Mouse (Mus musculus): ENCODE results near the gene Pkm. TPM values are rescaled to one million over a fixed set of nuclear protein-coding genes. Genes with fewer than 3 reads are reported as not detected.

Pkm gene
- polyA plus RNA-seq, 1 experiment from 2014 or later = 1,134 TPM

GRCm38 (mm10) chr9:59649911-59650310 lies 6.3 kb upstream of the Pkm start:
- Histone ChIP-seq H3K27ac (ENCODE audit: low read length) (no peak overlapping the region), H3K9ac (replicated peaks; ENCODE audit: low read depth, low read length) (no peak overlapping the region), H3K27me3 (ENCODE audit: control insufficient read depth, insufficient read depth, low read length) (no peaks in the 10 kb centered on the region), H3K4me3 (ENCODE audit: low read depth, low read length) (no peak overlapping the region), H3K9me3 (ENCODE audit: control insufficient read depth, low read depth, low read length) (no peaks in the 10 kb centered on the region), H3K4me1 (ENCODE audit: control insufficient read depth, insufficient read depth, low read length) (no peaks in the 10 kb centered on the region), H3K36me3 (ENCODE audit: control insufficient read depth, insufficient read depth, low read length) (peaks cover 28% of the 10 kb centered on the region; the same call in 1 of the 2 replicates), H3K4me2 (replicated peaks; ENCODE audit: low read depth, low read length) (no peak overlapping the region)
- ATAC-seq (ENCODE audit: insufficient number of reproducible peaks, insufficient read depth, low FRiP score, low read depth) = no peak
- 97% methylated on average over 4 of the region's 4 CpGs for WGBS

GRCm38 (mm10) chr9:59653371-59653770 lies 2.8 kb upstream of the Pkm start:
- no peak overlapping the region for H3K4me3 ChIP-seq (ENCODE audit: low read depth, low read length)
- no peaks in the 10 kb centered on the region for H3K9me3 ChIP-seq (ENCODE audit: control insufficient read depth, low read depth, low read length)
- no peak overlapping the region for H3K4me2 ChIP-seq (replicated peaks; ENCODE audit: low read depth, low read length)
- 22% methylated on average over 3 of the region's 3 CpGs for WGBS
- H3K4me1 ChIP-seq (ENCODE audit: control insufficient read depth, insufficient read depth, low read length) = peaks cover 5% of the 10 kb centered on the region; the same call in 1 of the 2 replicates
- peaks cover 25% of the 10 kb centered on the region; the same call in 1 of the 2 replicates for H3K36me3 ChIP-seq (ENCODE audit: control insufficient read depth, insufficient read depth, low read length)
- ATAC-seq (ENCODE audit: insufficient number of reproducible peaks, insufficient read depth, low FRiP score, low read depth) = no peak
- no peaks in the 10 kb centered on the region for H3K27me3 ChIP-seq (ENCODE audit: control insufficient read depth, insufficient read depth, low read length)
- H3K27ac ChIP-seq (ENCODE audit: low read length) = no peak overlapping the region
- H3K9ac ChIP-seq (replicated peaks; ENCODE audit: low read depth, low read length) = no peak overlapping the region

DNA sequence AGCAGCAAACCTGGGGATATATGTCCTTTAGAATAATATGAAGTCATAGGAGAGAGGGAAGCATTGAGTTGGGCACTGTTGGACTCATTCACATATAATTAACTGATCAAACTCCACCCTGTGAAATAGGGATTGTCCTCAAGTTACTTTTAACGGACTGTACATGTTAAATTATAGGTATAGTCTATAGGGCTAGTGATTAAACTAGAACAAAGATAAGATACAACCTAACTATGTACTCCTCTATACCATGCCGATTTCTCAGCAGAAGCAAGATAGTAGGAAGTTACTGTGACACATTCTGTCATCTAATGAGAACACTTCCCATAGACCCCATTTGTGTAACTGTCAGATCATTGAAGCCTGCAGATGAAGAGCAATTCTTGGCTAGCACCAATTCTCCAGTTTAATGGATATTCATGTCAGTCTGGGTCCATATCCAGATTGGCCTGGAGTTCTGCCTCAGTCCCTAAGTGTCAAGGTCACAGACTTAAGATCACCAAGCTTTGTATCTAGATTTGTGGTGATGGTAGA lies 1.7 kb upstream of the Pkm start:
- no peak overlapping the region for H3K27ac ChIP-seq (ENCODE audit: low read length)
- no peak for ATAC-seq (ENCODE audit: insufficient number of reproducible peaks, insufficient read depth, low FRiP score, low read depth)
- H3K27me3 ChIP-seq (ENCODE audit: control insufficient read depth, insufficient read depth, low read length) = no peaks in the 10 kb centered on the region
- 86% methylated on average over 2 of the region's 2 CpGs for WGBS
- no peaks in the 10 kb centered on the region for H3K9me3 ChIP-seq (ENCODE audit: control insufficient read depth, low read depth, low read length)
- no peak overlapping the region for H3K4me2 ChIP-seq (replicated peaks; ENCODE audit: low read depth, low read length)
- peaks cover 13% of the 10 kb centered on the region; the same call in 1 of the 2 replicates for H3K36me3 ChIP-seq (ENCODE audit: control insufficient read depth, insufficient read depth, low read length)
- H3K4me3 ChIP-seq (ENCODE audit: low read depth, low read length) = no peak overlapping the region
- H3K9ac ChIP-seq (replicated peaks; ENCODE audit: low read depth, low read length) = no peak overlapping the region
- peaks cover 12% of the 10 kb centered on the region; the same call in 1 of the 2 replicates for H3K4me1 ChIP-seq (ENCODE audit: control insufficient read depth, insufficient read depth, low read length)

GRCm38 (mm10) chr9:59656635-59657617 lies 758 bp downstream of the Pkm start:
- H3K4me3 ChIP-seq (ENCODE audit: low read depth, low read length) = peak overlapping the region; percentile 79
- ATAC-seq (ENCODE audit: insufficient number of reproducible peaks, insufficient read depth, low FRiP score, low read depth) = peak; percentile 11; the same call in 1 of the 2 replicates
- peak overlapping the region; percentile 97 for H3K27ac ChIP-seq (ENCODE audit: low read length)
- peak overlapping the region; percentile 84 for H3K9ac ChIP-seq (replicated peaks; ENCODE audit: low read depth, low read length)
- H3K36me3 ChIP-seq (ENCODE audit: control insufficient read depth, insufficient read depth, low read length) = peaks cover 15% of the 10 kb centered on the region; the same call in 1 of the 2 replicates
- WGBS = under 1% methylated on average over 65 of the region's 65 CpGs
- no peaks in the 10 kb centered on the region for H3K9me3 ChIP-seq (ENCODE audit: control insufficient read depth, low read depth, low read length)
- no peaks in the 10 kb centered on the region for H3K27me3 ChIP-seq (ENCODE audit: control insufficient read depth, insufficient read depth, low read length)
- H3K4me1 ChIP-seq (ENCODE audit: control insufficient read depth, insufficient read depth, low read length) = peaks cover 33% of the 10 kb centered on the region; the same call in 1 of the 2 replicates
- H3K4me2 ChIP-seq (replicated peaks; ENCODE audit: low read depth, low read length) = peak overlapping the region; percentile 50

GRCm38 (mm10) chr9:59658146-59658545 lies 2.0 kb downstream of the Pkm start:
- Histone ChIP-seq H3K9ac (replicated peaks; ENCODE audit: low read depth, low read length) (peak overlapping the region; percentile 84; the same call in 1 of the 2 replicates), H3K36me3 (ENCODE audit: control insufficient read depth, insufficient read depth, low read length) (peaks cover 22% of the 10 kb centered on the region), H3K27me3 (ENCODE audit: control insufficient read depth, insufficient read depth, low read length) (no peaks in the 10 kb centered on the region), H3K27ac (ENCODE audit: low read length) (peak overlapping the region; percentile 97; the same call in 1 of the 2 replicates), H3K4me3 (ENCODE audit: low read depth, low read length) (peak overlapping the region; percentile 79), H3K4me1 (ENCODE audit: control insufficient read depth, insufficient read depth, low read length) (peaks cover 36% of the 10 kb centered on the region; the same call in 1 of the 2 replicates), H3K4me2 (replicated peaks; ENCODE audit: low read depth, low read length) (peak overlapping the region; percentile 50), H3K9me3 (ENCODE audit: control insufficient read depth, low read depth, low read length) (no peaks in the 10 kb centered on the region)
- 4% methylated on average over 4 of the region's 4 CpGs for WGBS
- ATAC-seq (ENCODE audit: insufficient number of reproducible peaks, insufficient read depth, low FRiP score, low read depth) = no peak

DNA sequence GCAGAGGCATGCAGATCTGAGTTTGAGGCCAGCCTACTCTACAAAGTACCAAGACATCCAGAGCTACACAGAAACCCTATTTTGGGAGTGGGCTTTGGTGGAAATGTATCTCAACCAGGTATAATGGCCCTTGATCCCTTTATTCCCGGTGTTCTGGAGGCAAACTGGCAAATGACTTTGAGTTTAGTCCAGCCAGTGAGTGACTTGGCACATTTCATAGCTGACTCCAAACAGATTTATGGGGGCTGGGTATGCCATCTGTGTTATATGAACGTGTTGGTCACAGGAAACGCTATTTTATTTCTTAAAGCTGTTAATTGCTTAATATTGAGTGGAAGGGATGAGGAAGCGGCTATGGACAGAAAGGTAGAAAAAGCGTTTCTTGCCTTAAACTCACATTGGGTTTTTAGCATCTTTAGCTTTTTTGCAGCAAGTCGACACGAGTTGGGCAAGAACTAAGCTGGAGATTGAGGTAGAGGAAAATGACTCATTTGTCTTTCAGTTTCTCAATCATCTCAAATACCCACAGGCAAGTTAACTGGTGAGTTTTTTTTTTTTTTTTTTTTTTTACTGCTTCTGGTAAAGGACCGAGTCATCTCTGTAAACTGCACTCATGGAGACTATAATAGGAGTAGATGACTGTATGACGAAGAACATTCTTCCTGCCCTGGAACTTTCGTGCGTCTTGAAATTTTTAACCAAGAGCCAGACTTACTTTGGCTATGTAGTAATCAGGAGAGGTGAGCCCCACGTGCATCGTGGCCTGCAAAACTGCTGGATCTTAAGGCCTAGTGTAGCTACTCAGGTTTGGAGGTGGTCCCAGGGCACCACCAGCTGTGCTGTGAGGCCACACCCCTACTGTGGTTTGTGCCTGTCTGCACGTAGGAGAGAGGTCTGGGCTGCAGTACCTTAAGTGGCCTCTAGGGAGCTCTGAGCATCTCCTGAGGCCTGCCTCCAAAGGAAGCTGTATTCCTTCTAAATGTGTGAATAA lies 3.2 kb downstream of the Pkm start:
- Histone ChIP-seq H3K36me3 (ENCODE audit: control insufficient read depth, insufficient read depth, low read length) (peaks cover 32% of the 10 kb centered on the region), H3K27me3 (ENCODE audit: control insufficient read depth, insufficient read depth, low read length) (no peaks in the 10 kb centered on the region), H3K27ac (ENCODE audit: low read length) (no peak overlapping the region), H3K4me1 (ENCODE audit: control insufficient read depth, insufficient read depth, low read length) (peaks cover 36% of the 10 kb centered on the region; the same call in 1 of the 2 replicates), H3K9me3 (ENCODE audit: control insufficient read depth, low read depth, low read length) (no peaks in the 10 kb centered on the region), H3K4me3 (ENCODE audit: low read depth, low read length) (peak overlapping the region; percentile 79; the same call in 1 of the 2 replicates), H3K9ac (replicated peaks; ENCODE audit: low read depth, low read length) (no peak overlapping the region; the same call in 1 of the 2 replicates), H3K4me2 (replicated peaks; ENCODE audit: low read depth, low read length) (peak overlapping the region; percentile 50)
- WGBS = 28% methylated on average over 14 of the region's 14 CpGs
- peak; percentile 46; the same call in 1 of the 2 replicates for ATAC-seq (ENCODE audit: insufficient number of reproducible peaks, insufficient read depth, low FRiP score, low read depth)

DNA sequence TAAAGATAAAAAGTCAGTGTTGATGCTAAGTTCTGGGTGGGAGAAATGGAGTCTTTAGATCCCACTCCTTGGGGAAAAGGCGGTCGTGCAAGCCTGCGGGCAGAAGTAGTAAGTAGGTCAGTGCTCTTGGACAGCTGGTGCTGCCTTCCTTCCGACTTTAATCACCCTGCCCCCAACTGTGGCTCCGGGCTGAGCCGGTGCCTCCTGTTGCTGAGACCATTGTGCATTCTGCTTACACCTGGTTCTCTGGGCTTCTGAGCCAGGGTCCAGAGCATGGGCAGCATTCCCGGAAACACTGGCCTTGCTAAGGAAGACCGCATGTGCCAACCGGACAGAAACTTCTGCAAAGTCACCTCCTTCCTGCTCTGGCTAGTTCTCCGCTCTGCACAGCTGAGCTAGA lies 4.3 kb downstream of the Pkm start:
- 59% methylated on average over 10 of the region's 10 CpGs for WGBS
- H3K9me3 ChIP-seq (ENCODE audit: control insufficient read depth, low read depth, low read length) = no peaks in the 10 kb centered on the region
- no peak overlapping the region for H3K9ac ChIP-seq (replicated peaks; ENCODE audit: low read depth, low read length)
- H3K36me3 ChIP-seq (ENCODE audit: control insufficient read depth, insufficient read depth, low read length) = peaks cover 37% of the 10 kb centered on the region
- peak overlapping the region; percentile 23; the same call in 1 of the 2 replicates for H3K27ac ChIP-seq (ENCODE audit: low read length)
- H3K4me3 ChIP-seq (ENCODE audit: low read depth, low read length) = no peak overlapping the region; the same call in 1 of the 2 replicates
- H3K27me3 ChIP-seq (ENCODE audit: control insufficient read depth, insufficient read depth, low read length) = no peaks in the 10 kb centered on the region
- peak overlapping the region; percentile 50 for H3K4me2 ChIP-seq (replicated peaks; ENCODE audit: low read depth, low read length)
- peaks cover 36% of the 10 kb centered on the region; the same call in 1 of the 2 replicates for H3K4me1 ChIP-seq (ENCODE audit: control insufficient read depth, insufficient read depth, low read length)
- no peak for ATAC-seq (ENCODE audit: insufficient number of reproducible peaks, insufficient read depth, low FRiP score, low read depth)
